Mouse (Mus musculus) testis, adult 10 weeks (tissue): Measurements from ENCODE around the gene AL731706.1. TPM values are rescaled to one million over a fixed set of nuclear protein-coding genes. Genes with fewer than 3 reads are reported as not detected.

Experiments used
- polyA plus RNA-seq: library from polyadenylated mRNA; stranded (reverse); fragments of 350-450 nt; fragmentation: Illumina TruSeq; extraction: RNeasy Lipid Tissue Mini Kit (QIAGEN cat#74804); gene quantifications from one replicate; pipeline ENCODE4 v1.2.3, GENCODE M21; 2014; ENCODE audit warnings: low read depth, low replicate concordance

The AL731706.1 gene
- polyA plus RNA-seq = 3.4 TPM

DNA sequence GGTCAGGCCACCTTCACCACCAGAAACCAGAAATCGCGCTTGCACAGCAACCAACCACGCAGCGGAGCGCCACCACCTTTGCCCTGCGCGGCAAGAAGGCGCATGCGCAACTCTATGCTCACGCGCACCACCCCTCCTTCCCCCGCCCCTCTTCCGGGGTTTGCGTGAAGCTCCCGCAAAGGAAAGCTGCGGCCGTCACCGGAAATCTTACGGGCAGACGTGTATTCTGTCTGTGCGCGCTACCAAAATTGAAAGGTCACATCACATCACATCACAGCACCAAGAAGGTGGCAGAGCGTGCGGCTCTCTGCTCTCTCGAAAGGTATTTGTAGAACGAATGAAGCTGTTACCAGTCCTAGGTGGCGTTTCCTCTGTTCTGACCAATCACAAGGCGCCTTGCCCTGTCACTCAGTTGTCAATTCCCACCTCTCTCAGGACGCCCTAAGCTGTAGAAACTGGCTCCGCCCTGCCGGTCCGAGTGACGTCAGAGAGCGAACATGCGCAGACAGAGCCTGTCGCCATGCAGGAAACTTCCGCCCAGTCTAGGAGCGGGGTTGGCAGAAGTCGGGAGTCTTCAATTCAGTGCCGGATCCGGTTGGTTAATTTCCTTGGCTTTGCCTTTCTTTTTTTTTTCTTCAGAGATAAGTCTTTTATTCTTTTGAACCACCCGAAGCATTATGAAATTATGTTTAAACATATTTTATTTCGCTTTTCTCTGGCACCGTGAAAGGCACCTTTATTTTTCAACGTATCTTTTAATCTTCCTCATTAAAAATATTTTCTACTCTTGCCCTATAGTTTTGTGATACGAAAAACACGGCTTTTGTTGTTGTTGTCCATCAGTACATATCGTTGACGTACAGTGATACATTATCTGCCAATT, at the start of gene AL731706.1, which contains the start of the genes Slx4ip and Mkks:
Gene AL731706.1, minus strand, starts transcription at position 322 of the 883 bp plus-strand sequence.
Gene Slx4ip, plus strand, starts transcription at position 151 of the 883 bp plus-strand sequence.
Gene Mkks, minus strand, starts transcription at position 322 of the 883 bp plus-strand sequence.

DNA sequence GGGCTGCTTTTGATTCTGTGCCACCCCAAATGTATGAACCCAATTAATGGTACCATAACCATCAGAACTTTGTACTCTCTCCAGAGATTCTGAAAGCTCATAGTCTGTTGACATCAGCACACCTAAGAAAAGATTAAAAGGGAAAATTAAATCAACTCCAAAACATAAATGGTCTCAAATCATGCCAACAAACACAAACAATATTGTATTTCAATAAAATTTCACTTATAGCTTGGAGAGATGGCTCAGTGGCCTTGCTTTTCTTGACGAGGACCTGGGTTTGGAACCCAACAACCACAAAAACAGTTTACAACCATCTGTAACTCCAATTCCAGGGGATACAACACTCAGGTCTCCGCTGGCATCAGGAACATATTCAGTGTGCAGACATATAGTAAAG, 5.6 kb downstream of the AL731706.1 start, which contains the start of gene AL731706.2:
Gene AL731706.2, minus strand, starts transcription at position 101 of the 400 bp plus-strand sequence.

Other genes with a start within 250 kb of the AL731706.1 start
- gene Snap25, start 177.9 kb downstream of the AL731706.1 start, polyA plus RNA-seq = 0.18 TPM
- gene AL731706.2, start 5.7 kb downstream of the AL731706.1 start, polyA plus RNA-seq = 23.3 TPM
- 18.2 TPM for gene Slx4ip, start 171 bp downstream of the AL731706.1 start, polyA plus RNA-seq
- gene Mkks, start within 50 bp of the AL731706.1 start, polyA plus RNA-seq = 24.8 TPM
- gene Jag1, start 225.3 kb upstream of the AL731706.1 start, polyA plus RNA-seq = 10.2 TPM